Mouse (Mus musculus) MN1 (cell line): ENCODE results near the gene C130026I21Rik.
"Not testable (repeated sequence)": the region's sequence is repeated elsewhere in the genome, so short reads cannot be mapped to it uniquely, and the experiment has no call there.

Source experiments
- DNase-seq: peaks from one replicate; pipeline ENCODE4 v3.0.0-alpha.2; 2016; ENCODE audit warnings: low spot score

Gene C130026I21Rik

GRCm38 (mm10) chr1:85033616-85034015 lies 236.8 kb downstream of the C130026I21Rik start:
- not testable (repeated sequence) for DNase-seq

GRCm38 (mm10) chr1:85030211-85030610 lies 240.2 kb downstream of the C130026I21Rik start:
- not testable (repeated sequence) for DNase-seq

GRCm38 (mm10) chr1:85011933-85012332 lies 258.4 kb downstream of the C130026I21Rik start:
- not testable (repeated sequence) for DNase-seq

GRCm38 (mm10) chr1:85010947-85011346 lies 259.4 kb downstream of the C130026I21Rik start:
- DNase-seq = not testable (repeated sequence)

GRCm38 (mm10) chr1:85007737-85008136 lies 262.6 kb downstream of the C130026I21Rik start:
- DNase-seq = not testable (repeated sequence)

GRCm38 (mm10) chr1:84999241-84999640 lies 271.1 kb downstream of the C130026I21Rik start:
- DNase-seq = not testable (repeated sequence)

- not testable (repeated sequence) for DNase-seq
Measured at GRCm38 (mm10) chr1:84996305-84996704, 274.1 kb downstream of the C130026I21Rik start.

GRCm38 (mm10) chr1:84994461-84994860 lies 275.9 kb downstream of the C130026I21Rik start:
- DNase-seq = not testable (repeated sequence)

- not testable (repeated sequence) for DNase-seq
Measured at GRCm38 (mm10) chr1:84993688-84994319, 276.6 kb downstream of the C130026I21Rik start.

- DNase-seq = not testable (repeated sequence)
Measured at GRCm38 (mm10) chr1:84993235-84993634, 277.1 kb downstream of the C130026I21Rik start.

- DNase-seq = not testable (repeated sequence)
Measured at GRCm38 (mm10) chr1:84992827-84993226, 277.5 kb downstream of the C130026I21Rik start.

- DNase-seq = not testable (repeated sequence)
Measured at GRCm38 (mm10) chr1:84989044-84989443, 281.3 kb downstream of the C130026I21Rik start.

- DNase-seq = not testable (repeated sequence)
Measured at GRCm38 (mm10) chr1:84987729-84988128, 282.6 kb downstream of the C130026I21Rik start.

GRCm38 (mm10) chr1:84961779-84962178 lies 308.6 kb downstream of the C130026I21Rik start:
- DNase-seq = not testable (repeated sequence)

- not testable (repeated sequence) for DNase-seq
Measured at GRCm38 (mm10) chr1:84957713-84958112, 312.7 kb downstream of the C130026I21Rik start.

- not testable (repeated sequence) for DNase-seq
Measured at GRCm38 (mm10) chr1:84956771-84957170, 313.6 kb downstream of the C130026I21Rik start.

GRCm38 (mm10) chr1:84952456-84953181 lies 317.7 kb downstream of the C130026I21Rik start:
- no peak for DNase-seq

GRCm38 (mm10) chr1:84951566-84951965 lies 318.8 kb downstream of the C130026I21Rik start:
- no peak for DNase-seq

- no peak for DNase-seq
Measured at GRCm38 (mm10) chr1:84947390-84947789, 323.0 kb downstream of the C130026I21Rik start.

GRCm38 (mm10) chr1:84945950-84946349 lies 324.4 kb downstream of the C130026I21Rik start:
- DNase-seq = no peak

GRCm38 (mm10) chr1:84943549-84943948 lies 326.8 kb downstream of the C130026I21Rik start:
- DNase-seq = no peak
